Mouse (Mus musculus): ENCODE data around the gene Ccdc194.
A peak's percentile ranks its signal among the peaks of the same experiment; 100 is the strongest.

Ccdc194 gene

GRCm38 (mm10) chr8:71507589-71508104 is 17.9 kb downstream of the Ccdc194 start:
- DNase-seq = peak; percentile 86

GRCm38 (mm10) chr8:71505979-71506378 is 19.5 kb downstream of the Ccdc194 start:
- DNase-seq = no peak

- DNase-seq = no peak
Measured at GRCm38 (mm10) chr8:71505326-71505725, 20.2 kb downstream of the Ccdc194 start.

GRCm38 (mm10) chr8:71504349-71504748 is 21.2 kb downstream of the Ccdc194 start:
- no peak for DNase-seq

- DNase-seq = no peak
Measured at GRCm38 (mm10) chr8:71498816-71499690, 26.5 kb downstream of the Ccdc194 start.

GRCm38 (mm10) chr8:71497881-71498501 is 27.5 kb downstream of the Ccdc194 start:
- DNase-seq = no peak

- no peak for DNase-seq
Measured at GRCm38 (mm10) chr8:71497077-71497645, 28.4 kb downstream of the Ccdc194 start.

- DNase-seq = peak; percentile 52
Measured at GRCm38 (mm10) chr8:71496481-71496880, 29.0 kb downstream of the Ccdc194 start.

GRCm38 (mm10) chr8:71495811-71496210 is 29.7 kb downstream of the Ccdc194 start:
- no peak for DNase-seq

- peak; percentile 82 for DNase-seq
Measured at GRCm38 (mm10) chr8:71495039-71495438, 30.5 kb downstream of the Ccdc194 start.

- DNase-seq = peak; percentile 92
Measured at GRCm38 (mm10) chr8:71488454-71488853, 37.1 kb downstream of the Ccdc194 start.

GRCm38 (mm10) chr8:71487691-71488445 is 37.6 kb downstream of the Ccdc194 start, which contains the start of gene Gtpbp3:
TSS of gene Gtpbp3 (plus strand) at chr8:71488103.
- peak; percentile 80 for DNase-seq

- DNase-seq = no peak
Measured at GRCm38 (mm10) chr8:71486136-71486529, 39.4 kb downstream of the Ccdc194 start.

- peak; percentile 88 for DNase-seq
Measured at GRCm38 (mm10) chr8:71485142-71486135, 40.1 kb downstream of the Ccdc194 start, which contains the start of gene Ano8. TSS of gene Ano8 (minus strand) at chr8:71485963.

GRCm38 (mm10) chr8:71484736-71485135 is 40.8 kb downstream of the Ccdc194 start:
- DNase-seq = no peak

GRCm38 (mm10) chr8:71483932-71484331 is 41.6 kb downstream of the Ccdc194 start:
- DNase-seq = no peak

GRCm38 (mm10) chr8:71478943-71479342 is 46.6 kb downstream of the Ccdc194 start:
- DNase-seq = no peak

GRCm38 (mm10) chr8:71477196-71477845 is 48.2 kb downstream of the Ccdc194 start:
- DNase-seq = no peak

GRCm38 (mm10) chr8:71476099-71476940 is 49.2 kb downstream of the Ccdc194 start:
- peak; percentile 80 for DNase-seq

GRCm38 (mm10) chr8:71475702-71476075 is 49.8 kb downstream of the Ccdc194 start:
- no peak for DNase-seq
